Mouse (Mus musculus): Measurements from ENCODE around the gene Insm1.

DNA sequence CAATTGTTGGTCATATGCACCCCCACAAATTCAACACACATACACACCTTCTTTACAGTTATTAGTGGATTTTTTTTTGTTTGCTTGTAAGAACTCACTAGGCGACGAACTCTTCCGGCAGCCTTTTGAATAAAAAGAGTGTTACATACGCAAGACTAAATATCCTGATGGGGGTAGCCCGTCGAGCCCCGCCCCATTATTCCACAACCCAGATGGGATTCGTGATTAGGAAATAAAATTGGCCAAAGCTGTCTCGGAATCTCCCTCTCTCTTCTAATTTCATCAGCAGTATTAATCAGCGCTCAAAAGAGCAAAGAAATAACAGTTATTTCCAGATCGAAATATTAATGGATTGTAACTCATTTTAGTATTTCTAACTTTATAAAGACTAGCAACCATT lies 1.9 kb upstream of the Insm1 start:
- TF ChIP-seq CTCF (conservative IDR thresholded peaks at IDR 0.05; ENCODE audit: low read length) (no peak), POU5F1 (IDR thresholded peaks at IDR 0.05; ENCODE audit: borderline replicate concordance, low read length) (no peak)
